Mouse (Mus musculus) CH12.LX (cell line): ENCODE measurements around the gene Sgcg.

Experiments
- CTCF ChIP-seq, 2 experiments: IDR thresholded peaks in 1 of 2; conservative IDR thresholded peaks in 1 of 2; 2 replicates each; pipeline ENCODE4 v1.5.1; 2011 to 2012; ENCODE audit warnings: low read depth in 2 of 2, low read length in 2 of 2, improper control_type of control experiment in 1 of 2, inconsistent platforms in 1 of 2, mild to moderate bottlenecking in 1 of 2, moderate library complexity in 1 of 2
- E2F4 ChIP-seq: IDR thresholded peaks from 2 replicates; pipeline ENCODE4 v1.6.1; 2011; ENCODE audit warnings: low read depth, low read length, improper control_type of control experiment; ENCODE audit not compliant: insufficient replicate concordance
- IRF4 ChIP-seq: IDR thresholded peaks from 2 replicates; pipeline ENCODE4 v1.6.1; 2014; ENCODE audit warnings: low read depth, mild to moderate bottlenecking, inconsistent platforms, low read length, improper control_type of control experiment
- MAFK ChIP-seq: IDR thresholded peaks from 2 replicates; pipeline ENCODE4 v1.6.1; 2011; ENCODE audit warnings: low read length, improper control_type of control experiment; ENCODE audit not compliant: insufficient replicate concordance
- MYC ChIP-seq: IDR thresholded peaks from 2 replicates; pipeline ENCODE4 v1.6.1; 2011; ENCODE audit warnings: low read depth, mild to moderate bottlenecking, improper control_type of control experiment, low read length
- POLR2A ChIP-seq: IDR thresholded peaks from 2 replicates; pipeline ENCODE4 v1.6.1; 2011; ENCODE audit warnings: low read depth, mild to moderate bottlenecking, improper control_type of control experiment, low read length
- TCF12 ChIP-seq: IDR thresholded peaks from 2 replicates; pipeline ENCODE4 v1.6.1; 2014; ENCODE audit warnings: low read depth, mild to moderate bottlenecking, inconsistent platforms, low read length, improper control_type of control experiment
- USF1 ChIP-seq: IDR thresholded peaks from 2 replicates; pipeline ENCODE4 v1.6.1; 2014; ENCODE audit warnings: low read depth, mild to moderate bottlenecking, inconsistent platforms, low read length, improper control_type of control experiment
- ZKSCAN1 ChIP-seq: IDR thresholded peaks from 2 replicates; pipeline ENCODE4 v1.6.1; 2012; ENCODE audit warnings: low read depth, inconsistent platforms, low read length, improper control_type of control experiment, borderline replicate concordance

DNA sequence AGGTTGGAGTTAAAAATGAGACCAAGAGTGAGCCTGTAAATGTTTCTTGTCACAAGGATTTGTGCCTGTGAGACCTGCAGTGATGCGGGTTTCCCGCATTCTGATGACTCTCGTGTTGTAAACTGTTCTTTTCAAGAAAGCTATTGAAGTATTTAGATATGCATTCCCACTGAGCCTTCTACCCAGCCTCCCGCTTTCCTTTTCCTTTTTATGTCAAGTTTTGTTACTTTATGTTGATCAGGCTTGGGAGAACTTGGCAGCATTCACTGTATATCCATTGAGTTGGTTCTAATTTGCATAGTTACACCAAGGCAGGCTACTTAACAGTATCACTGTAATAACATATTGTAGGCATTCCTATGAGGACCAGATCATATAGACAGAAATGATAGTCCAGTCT, 63.9 kb downstream of the Sgcg start:
- no peak for TF ChIP-seq TCF12
- no peak for TF ChIP-seq MYC
- no peak for TF ChIP-seq CTCF (conservative IDR thresholded peaks at IDR 0.05 in 1 of 2, IDR thresholded peaks at IDR 0.05 in 1 of 2; ENCODE audit: low read depth in 2 of 2, low read length in 2 of 2)
- TF ChIP-seq POLR2A: no peak
- TF ChIP-seq USF1: no peak
- TF ChIP-seq IRF4: no peak
- TF ChIP-seq ZKSCAN1: no peak
- no peak for TF ChIP-seq MAFK
- TF ChIP-seq E2F4: no peak
